Mouse (Mus musculus): ENCODE data around the gene March9. TPM values are rescaled to one million over a fixed set of nuclear protein-coding genes. Genes with fewer than 3 reads are reported as not detected.
"Not testable (repeated sequence)": the region's sequence is repeated elsewhere in the genome, so short reads cannot be mapped to it uniquely, and the experiment has no call there.

Gene March9
- polyA plus RNA-seq, 1 experiment from 2014 or later: 28.6 TPM

DNA sequence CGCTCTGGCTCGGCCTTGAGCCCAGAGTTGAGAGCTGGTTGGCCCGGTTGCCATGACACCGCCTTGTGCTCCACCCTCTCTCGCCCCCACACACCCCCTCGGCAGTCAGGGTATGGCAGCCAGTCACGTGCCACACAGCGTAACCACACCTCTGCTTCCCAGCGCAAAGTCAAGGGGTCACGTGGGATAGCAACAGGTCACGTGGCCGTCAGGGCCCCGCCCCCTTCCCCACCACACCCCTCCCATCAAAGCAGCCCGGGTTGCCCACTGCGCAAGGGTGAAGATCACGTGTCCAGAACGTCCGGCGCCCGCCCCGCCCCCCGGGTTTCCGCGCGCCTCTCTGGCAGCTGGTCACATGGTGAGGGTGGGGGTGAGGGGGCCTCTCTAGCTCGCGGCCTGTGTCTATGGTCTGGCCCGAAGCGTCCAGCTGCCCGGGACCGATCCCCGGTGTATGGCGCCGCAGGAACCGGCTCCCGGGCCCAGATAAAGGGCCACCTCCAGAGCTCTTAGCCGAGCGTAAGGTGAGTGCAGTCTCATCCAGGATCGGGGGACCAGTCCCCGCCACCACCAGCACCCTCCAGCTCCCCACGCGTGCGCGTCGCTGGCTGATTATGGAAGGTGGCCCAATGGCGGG, 3.4 kb upstream of the March9 start, which contains the start of gene Cdk4:
Gene Cdk4, plus strand, starts transcription at position 296 of the 634 bp plus-strand sequence.
- no peaks in the 10 kb centered on the region for H3K27me3 ChIP-seq
- ChIA-PET CTCF (interaction anchor here (0.8 kb wide), 1 partner anchor 10 kb away, joined by 3 read pairs; no protein-coding TSS in a partner anchor), POLR2A (interaction anchor here (0.6 to 1.1 kb wide), 3 partner anchors 11 to 82 kb away, joined by 3 read pairs; partner anchors contain the start of gene Agap2)
- no peak for TF ChIP-seq CTCF (IDR thresholded peaks at IDR 0.05)
- DNase-seq (ENCODE audit: low read depth, low spot score): peak; percentile 91
- in situ Hi-C loops (cut with MboI; ENCODE audit: low pct_unique_long_range_greater_than_20kb): loop anchor here (25.0 kb wide), 1 partner anchor 599 kb away; the partner anchor contains the start of genes Nab2 and Nemp1
- peak; percentile 67 for ATAC-seq

DNA sequence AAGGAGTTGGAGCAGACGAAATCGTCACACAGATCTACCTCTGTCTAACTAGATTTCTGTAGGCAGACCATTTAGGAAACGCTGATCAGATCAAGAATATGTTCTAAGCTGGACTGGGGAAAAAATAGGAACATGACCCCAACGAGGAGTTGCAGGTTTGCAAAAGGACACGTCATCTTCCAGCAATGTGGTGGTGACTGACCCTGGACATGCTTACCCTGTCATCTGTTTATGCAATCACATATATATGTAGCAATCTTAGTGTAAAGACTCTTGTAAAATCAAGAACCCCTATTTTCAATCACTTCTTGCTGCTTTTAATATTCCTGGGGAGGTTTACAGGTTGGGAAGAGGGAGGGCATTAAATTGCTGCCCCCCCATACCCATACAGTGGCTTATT, 2.5 kb upstream of the March9 start:
- CTCF ChIA-PET: interaction anchor here (1.5 kb wide), 1 partner anchor 31 kb away, joined by 6 read pairs; no protein-coding TSS in a partner anchor
- H3K27me3 ChIP-seq: no peaks in the 10 kb centered on the region
- in situ Hi-C loops (cut with MboI; ENCODE audit: low pct_unique_long_range_greater_than_20kb): loop anchor here (25.0 kb wide), 1 partner anchor 600 kb away; the partner anchor contains the start of genes Nab2 and Nemp1
- POLR2A ChIA-PET: interaction anchor here (1.0 to 1.1 kb wide), 2 partner anchors 12 to 29 kb away, joined by 3 read pairs; partner anchors contain the start of gene Agap2
- no peak for DNase-seq (ENCODE audit: low read depth, low spot score)
- TF ChIP-seq CTCF (IDR thresholded peaks at IDR 0.05): no peak
- no peak for ATAC-seq

DNA sequence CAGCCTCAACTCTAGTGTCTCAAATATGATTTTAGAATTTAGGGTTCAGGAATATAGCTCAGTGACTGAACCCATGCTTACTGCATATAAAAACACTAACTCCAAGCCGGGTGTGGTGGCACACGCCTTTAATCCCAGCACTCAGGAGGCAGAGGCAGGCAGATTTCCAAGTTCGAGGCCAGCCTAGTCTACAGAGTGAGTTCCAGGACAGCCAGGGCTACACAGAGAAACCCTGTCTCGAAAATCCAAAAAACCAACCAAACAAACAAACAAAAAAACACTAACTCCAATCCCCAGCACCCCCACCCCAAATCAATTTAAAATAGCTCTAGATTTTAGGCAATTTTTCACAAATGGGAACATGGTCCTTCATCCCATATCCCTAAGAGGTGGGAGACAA, 2.1 kb upstream of the March9 start:
- DNase-seq (ENCODE audit: low read depth, low spot score); POLR2A ChIA-PET; ATAC-seq; H3K27me3 ChIP-seq: not testable (repeated sequence)
- in situ Hi-C loops (cut with MboI; ENCODE audit: low pct_unique_long_range_greater_than_20kb): loop anchor here (25.0 kb wide), 1 partner anchor 600 kb away; the partner anchor contains the start of genes Nab2 and Nemp1
- CTCF ChIA-PET: interaction anchor here (1.0 to 1.5 kb wide), 2 partner anchors 30 to 141 kb away, joined by 3 to 6 read pairs; no protein-coding TSS in a partner anchor

DNA sequence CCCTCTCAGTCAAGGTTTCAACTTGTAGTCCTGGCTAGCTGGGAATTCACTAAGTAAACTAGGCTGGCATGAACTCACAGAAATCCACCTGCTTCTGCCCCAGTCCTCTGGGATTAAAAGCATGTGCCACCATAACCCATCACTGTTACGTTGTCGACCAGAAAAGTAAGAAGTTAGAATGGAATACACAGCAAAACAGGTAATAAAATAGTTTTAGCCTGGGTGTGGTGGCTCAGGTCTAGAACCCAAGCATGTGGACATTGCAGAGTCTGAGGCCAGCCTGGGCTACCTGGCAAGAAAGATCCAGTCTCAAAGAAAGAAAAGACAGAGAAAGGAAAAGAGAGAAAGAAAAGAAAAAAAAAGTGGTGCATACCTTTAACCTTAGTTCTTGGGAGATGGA, 1.5 kb upstream of the March9 start:
- DNase-seq (ENCODE audit: low read depth, low spot score) (no peak), ATAC-seq (no peak)
- TF ChIP-seq CTCF (IDR thresholded peaks at IDR 0.05): no peak
- ChIA-PET POLR2A (no interaction called here), CTCF (interaction anchor here (1.0 to 1.5 kb wide), 2 partner anchors 30 to 141 kb away, joined by 3 to 6 read pairs; no protein-coding TSS in a partner anchor)
- H3K27me3 ChIP-seq: no peaks in the 10 kb centered on the region
- in situ Hi-C loops (cut with MboI; ENCODE audit: low pct_unique_long_range_greater_than_20kb): loop anchor here (25.0 kb wide), 1 partner anchor 601 kb away; the partner anchor contains the start of genes Nab2 and Nemp1

DNA sequence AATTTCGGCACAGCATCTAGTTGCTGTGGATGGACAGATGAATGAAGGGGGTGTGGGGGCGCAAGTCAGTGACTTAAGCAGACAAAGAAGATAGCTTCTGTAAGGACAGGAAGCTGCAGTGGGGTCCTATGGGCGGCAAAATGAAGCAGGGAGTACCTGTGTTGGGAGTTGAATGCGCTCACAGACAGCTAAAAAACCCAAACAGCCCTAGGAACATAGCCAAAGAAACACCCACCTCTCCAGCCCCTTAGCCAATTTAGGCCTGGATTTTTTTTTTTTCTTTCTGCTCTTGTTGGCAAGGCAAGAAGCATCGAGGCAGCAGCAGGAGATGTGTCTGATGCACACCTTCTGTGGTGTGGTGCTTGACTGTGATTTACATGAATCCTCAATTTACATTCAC, 1.1 kb upstream of the March9 start:
- in situ Hi-C loops (cut with MboI; ENCODE audit: low pct_unique_long_range_greater_than_20kb): loop anchor here (25.0 kb wide), 1 partner anchor 601 kb away; the partner anchor contains the start of genes Nab2 and Nemp1
- DNase-seq (ENCODE audit: low read depth, low spot score) (no peak), ATAC-seq (no peak)
- no peak for TF ChIP-seq CTCF (IDR thresholded peaks at IDR 0.05)
- ChIA-PET POLR2A (interaction anchor here (0.5 to 0.7 kb wide), 2 partner anchors 32 to 139 kb away, joined by 3 read pairs; no protein-coding TSS in a partner anchor), CTCF (interaction anchor here (1.0 kb wide), 1 partner anchor 140 kb away, joined by 3 read pairs; no protein-coding TSS in a partner anchor)
- H3K27me3 ChIP-seq: no peaks in the 10 kb centered on the region

DNA sequence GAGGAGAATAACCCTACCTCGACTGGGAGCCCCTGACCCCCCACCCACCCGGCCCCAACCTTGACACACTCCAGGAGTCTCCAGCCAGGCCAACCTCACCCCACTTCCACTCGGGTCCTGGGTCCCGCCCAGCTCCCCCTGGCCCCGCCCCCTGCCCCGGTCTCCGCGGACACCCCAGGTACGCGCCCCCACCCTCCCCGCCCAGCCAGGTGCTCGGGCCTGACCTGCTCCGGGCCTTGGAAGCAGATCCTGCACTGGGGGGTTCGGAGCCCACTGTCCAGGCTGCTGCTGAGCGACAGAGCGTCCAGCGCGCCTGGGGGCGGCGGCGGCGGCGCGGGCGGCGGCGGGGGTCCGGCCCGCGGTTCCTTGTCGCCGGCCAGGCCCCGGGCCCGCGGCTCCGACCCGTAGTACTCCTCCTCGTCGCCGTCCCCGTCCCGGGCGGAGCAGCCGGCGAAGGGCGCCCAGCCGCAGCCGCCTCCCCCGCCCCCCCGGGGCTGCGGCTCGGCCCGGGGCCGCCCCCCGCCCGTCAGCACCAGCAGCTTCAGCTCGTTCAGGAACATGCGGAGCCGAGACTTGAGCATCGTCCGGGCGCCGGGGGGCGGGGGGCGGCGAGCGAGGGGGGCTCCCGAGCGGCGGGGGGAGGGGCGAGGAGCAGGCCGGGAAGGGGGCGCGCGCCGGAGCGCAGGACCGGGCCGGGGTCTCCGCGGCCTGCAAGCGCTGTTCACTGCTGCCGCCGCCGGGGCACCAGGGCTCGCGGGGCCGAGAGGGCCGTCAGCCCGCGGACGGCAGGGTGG, 613 bp downstream of the March9 start:
- no peaks in the 10 kb centered on the region for H3K27me3 ChIP-seq
- CTCF ChIA-PET: interaction anchor here (1.1 to 2.0 kb wide), 4 partner anchors 10 to 28 kb away, joined by 4 to 13 read pairs (median 11); partner anchors contain the start of genes Cyp27b1, Eef1akmt3 and Mettl1
- in situ Hi-C loops (cut with MboI; ENCODE audit: low pct_unique_long_range_greater_than_20kb): loop anchor here (25.0 kb wide), 1 partner anchor 603 kb away; the partner anchor contains the start of genes Nab2 and Nemp1
- TF ChIP-seq CTCF (IDR thresholded peaks at IDR 0.05): no peak
- POLR2A ChIA-PET: no interaction called here
- DNase-seq (ENCODE audit: low read depth, low spot score): no peak
- no peak for ATAC-seq

DNA sequence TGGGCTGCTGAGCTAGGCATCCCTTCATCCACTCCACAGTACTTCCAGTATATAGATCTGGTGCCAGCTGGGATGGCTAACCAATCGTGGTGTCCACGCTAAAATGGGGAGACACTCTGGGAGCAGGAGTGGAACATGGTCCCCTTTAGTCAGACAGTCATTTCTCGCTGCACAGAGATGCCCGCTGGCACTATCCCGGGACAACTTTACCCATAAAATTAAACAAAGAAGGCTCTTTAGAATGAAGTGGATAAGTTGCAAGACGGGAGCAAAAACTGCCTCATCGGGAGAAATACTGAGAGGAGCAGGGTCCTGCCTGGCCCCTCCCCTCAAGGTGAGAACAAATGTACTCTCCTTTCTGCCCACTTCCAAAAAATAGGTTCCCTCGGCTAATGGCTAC, 1.3 kb downstream of the March9 start:
- in situ Hi-C loops (cut with MboI; ENCODE audit: low pct_unique_long_range_greater_than_20kb): loop anchor here (25.0 kb wide), 1 partner anchor 604 kb away; the partner anchor contains the start of genes Nab2 and Nemp1
- TF ChIP-seq CTCF (IDR thresholded peaks at IDR 0.05): no peak
- no peaks in the 10 kb centered on the region for H3K27me3 ChIP-seq
- POLR2A ChIA-PET: interaction anchor here (2.3 kb wide), 1 partner anchor 18 kb away, joined by 10 read pairs; the partner anchor contains the start of genes Eef1akmt3 and Mettl1
- no peak for ATAC-seq
- no peak for DNase-seq (ENCODE audit: low read depth, low spot score)
- CTCF ChIA-PET: interaction anchor here (0.7 to 2.0 kb wide), 10 partner anchors 9 to 102 kb away, joined by 3 to 13 read pairs (median 6); partner anchors contain the start of genes Cyp27b1, Eef1akmt3 and Mettl1

DNA sequence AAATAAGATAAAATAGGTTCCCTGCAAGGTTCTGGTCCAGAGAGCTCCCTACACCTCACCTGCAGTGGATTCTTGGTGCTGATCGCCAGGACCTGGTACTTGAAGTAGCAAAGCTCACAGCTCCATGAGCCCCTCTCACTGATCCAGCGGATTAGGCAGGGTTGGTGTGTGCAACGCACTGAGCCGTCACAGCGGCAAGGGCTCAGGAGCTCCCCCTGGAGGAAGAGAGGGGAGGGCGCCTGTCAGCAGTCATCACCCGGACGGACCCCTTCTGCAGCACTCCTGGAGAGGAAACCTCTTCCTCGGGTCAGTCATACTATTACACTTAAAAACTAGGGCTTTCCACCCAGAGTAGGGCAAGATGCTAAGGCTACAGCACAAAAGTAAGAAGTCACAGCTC, 1.8 kb downstream of the March9 start:
- no peak for TF ChIP-seq CTCF (IDR thresholded peaks at IDR 0.05)
- ATAC-seq (peak; percentile 54), DNase-seq (ENCODE audit: low read depth, low spot score) (no peak)
- ChIA-PET POLR2A (interaction anchor here (0.8 to 2.3 kb wide), 2 partner anchors 17 to 73 kb away, joined by 3 to 10 read pairs; partner anchors contain the start of genes Eef1akmt3 and Mettl1), CTCF (interaction anchor here (0.6 to 2.0 kb wide), 12 partner anchors 9 to 134 kb away, joined by 3 to 13 read pairs (median 5); partner anchors contain the start of genes Cyp27b1, Eef1akmt3 and Mettl1)
- H3K27me3 ChIP-seq: no peaks in the 10 kb centered on the region
- in situ Hi-C loops (cut with MboI; ENCODE audit: low pct_unique_long_range_greater_than_20kb): loop anchor here (25.0 kb wide), 1 partner anchor 604 kb away; the partner anchor contains the start of genes Nab2 and Nemp1

DNA sequence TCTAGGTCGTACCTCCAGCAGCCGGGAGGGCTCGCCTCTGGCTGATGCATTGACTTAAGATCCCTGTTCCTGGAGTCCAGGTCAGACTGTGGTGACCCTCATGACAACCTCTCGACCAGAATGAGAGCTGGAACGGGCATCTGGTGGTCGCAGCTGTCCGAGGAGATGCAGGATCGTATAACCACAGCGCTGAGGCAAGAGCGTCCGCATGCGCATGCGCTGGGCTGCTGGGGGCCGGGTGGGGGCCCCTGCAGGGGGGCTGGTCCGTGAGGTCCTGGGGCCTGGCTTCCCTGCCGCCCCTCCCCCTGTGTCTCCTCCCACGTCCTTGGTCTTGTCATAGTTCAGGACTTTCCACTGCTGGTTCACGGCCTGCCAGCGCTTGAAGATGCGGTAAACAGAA, 3.5 kb downstream of the March9 start:
- DNase-seq (ENCODE audit: low read depth, low spot score) (no peak), ATAC-seq (no peak)
- TF ChIP-seq CTCF (IDR thresholded peaks at IDR 0.05): no peak
- in situ Hi-C loops (cut with MboI; ENCODE audit: low pct_unique_long_range_greater_than_20kb): loop anchor here (25.0 kb wide), 1 partner anchor 606 kb away; the partner anchor contains the start of genes Nab2 and Nemp1
- ChIA-PET POLR2A (interaction anchor here (0.9 to 2.3 kb wide), 2 partner anchors 12 to 16 kb away, joined by 3 to 10 read pairs; partner anchors contain the start of genes Eef1akmt3 and Mettl1), CTCF (no interaction called here)
- no peaks in the 10 kb centered on the region for H3K27me3 ChIP-seq

Measured in Patski (cell line).